Mouse (Mus musculus) erythroid progenitor cell, adult 5-6 weeks (primary cell): Measurements from ENCODE around the gene Fbln2. TPM values are rescaled to one million over a fixed set of nuclear protein-coding genes. Genes with fewer than 3 reads are reported as not detected.

Source experiments
- ATAC-seq: replicated peaks from 2 replicates; pipeline ENCODE4 v1.8.0; 2016; ENCODE audit warnings: moderate number of reproducible peaks, mild to moderate bottlenecking, moderate TSS enrichment, inconsistent platforms; ENCODE audit not compliant: poor library complexity, low FRiP score, severe bottlenecking
- total RNA-seq, 2 experiments: library from RNA; stranded (forward) in 1 of 2; stranded (reverse) in 1 of 2; fragments of 150-400 nt in 1 of 2; fragments of 186-747, 209-891 nt in 1 of 2; gene quantifications; 2 replicates each; pipeline versions ENCODE4 v1.2.3 to v1.2.4; 2015 to 2017; ENCODE audit warnings: low replicate concordance in 2 of 2

Gene Fbln2
- total RNA-seq, 2 experiments from 2014 or later, result not detected

GRCm38 (mm10) chr6:91189971-91190370 is 22.3 kb upstream of the Fbln2 start:
- no peak for ATAC-seq

- ATAC-seq, result no peak
Observed at GRCm38 (mm10) chr6:91191465-91191864, 20.8 kb upstream of the Fbln2 start.

- ATAC-seq, result no peak
Observed at GRCm38 (mm10) chr6:91192421-91192820, 19.8 kb upstream of the Fbln2 start.

- ATAC-seq, result no peak
Observed at GRCm38 (mm10) chr6:91192851-91193545, 19.3 kb upstream of the Fbln2 start.

- no peak for ATAC-seq
Observed at GRCm38 (mm10) chr6:91198456-91198855, 13.8 kb upstream of the Fbln2 start.

GRCm38 (mm10) chr6:91200429-91201188 is 11.6 kb upstream of the Fbln2 start:
- ATAC-seq, result no peak

GRCm38 (mm10) chr6:91201881-91202341 is 10.3 kb upstream of the Fbln2 start:
- no peak for ATAC-seq

- no peak for ATAC-seq
Observed at GRCm38 (mm10) chr6:91202571-91202970, 9.7 kb upstream of the Fbln2 start.

GRCm38 (mm10) chr6:91205346-91205745 is 6.9 kb upstream of the Fbln2 start:
- ATAC-seq, result no peak

GRCm38 (mm10) chr6:91205791-91206190 is 6.5 kb upstream of the Fbln2 start:
- ATAC-seq, result no peak

GRCm38 (mm10) chr6:91207491-91207890 is 4.8 kb upstream of the Fbln2 start:
- ATAC-seq, result no peak

GRCm38 (mm10) chr6:91209780-91210179 is 2.5 kb upstream of the Fbln2 start:
- ATAC-seq, result no peak

GRCm38 (mm10) chr6:91210852-91211251 is 1.4 kb upstream of the Fbln2 start:
- no peak for ATAC-seq

GRCm38 (mm10) chr6:91212571-91212970 is 316 bp downstream of the Fbln2 start:
- ATAC-seq, result no peak

- ATAC-seq, result no peak
Observed at GRCm38 (mm10) chr6:91213287-91214218, 1.3 kb downstream of the Fbln2 start.

- ATAC-seq, result no peak
Observed at GRCm38 (mm10) chr6:91215454-91215853, 3.2 kb downstream of the Fbln2 start.

GRCm38 (mm10) chr6:91218445-91218844 is 6.2 kb downstream of the Fbln2 start:
- no peak for ATAC-seq

- ATAC-seq, result no peak
Observed at GRCm38 (mm10) chr6:91218871-91219270, 6.6 kb downstream of the Fbln2 start.

GRCm38 (mm10) chr6:91220062-91220461 is 7.8 kb downstream of the Fbln2 start:
- no peak for ATAC-seq

- no peak for ATAC-seq
Observed at GRCm38 (mm10) chr6:91221094-91221493, 8.8 kb downstream of the Fbln2 start.
